Mouse (Mus musculus) C2C12 (cell line): ENCODE measurements around the gene Crbn.

Source experiments
- CTCF ChIP-seq: IDR thresholded peaks from one replicate; pipeline ENCODE4 v1.5.1; 2011; ENCODE audit not compliant: control insufficient read depth, insufficient read depth, insufficient read length
- FOSL1 ChIP-seq: IDR thresholded peaks from one replicate; pipeline ENCODE4 v1.8.0; 2011; ENCODE audit warnings: mild to moderate bottlenecking, low read length; ENCODE audit not compliant: poor library complexity, insufficient read depth, severe bottlenecking
- MAX ChIP-seq: IDR thresholded peaks from one replicate; pipeline ENCODE4 v1.6.1; 2011; ENCODE audit warnings: mild to moderate bottlenecking, control low read depth
- MYOD1 ChIP-seq: IDR thresholded peaks from one replicate; pipeline ENCODE4 v1.6.1; 2011; ENCODE audit warnings: low read depth; ENCODE audit not compliant: control insufficient read depth, insufficient read length
- MYOG ChIP-seq: IDR thresholded peaks from one replicate; pipeline ENCODE4 v1.6.1; 2011; ENCODE audit not compliant: control insufficient read depth, insufficient read length; ENCODE audit errors: extremely low read depth
- USF1 ChIP-seq: IDR thresholded peaks from one replicate; pipeline ENCODE4 v1.6.1; 2011; ENCODE audit warnings: low read depth, mild to moderate bottlenecking, control low read depth, moderate library complexity

GRCm38 (mm10) chr6:106766774-106767173, 33.1 kb downstream of the Crbn start:
- TF ChIP-seq MYOG (no peak), CTCF (no peak), USF1 (no peak), FOSL1 (no peak), MAX (no peak), MYOD1 (no peak)
